Mouse (Mus musculus) bone marrow macrophage, adult 2 months (primary cell): ENCODE measurements at regions not wholly inside any gene's neighbourhood (a gene's known extent, or its start where the extent isn't known, plus 50 kb on each side); places are given as distances from the start of the nearest gene placed in this dataset.

Experiments used
- CTCF ChIP-seq: IDR thresholded peaks from 2 replicates; pipeline ENCODE4 v1.5.1; 2012; ENCODE audit warnings: low read depth, mild to moderate bottlenecking, low read length, moderate library complexity
- POLR2A ChIP-seq: IDR thresholded peaks from 2 replicates; pipeline ENCODE4 v1.6.1; 2012; ENCODE audit warnings: mild to moderate bottlenecking, low read depth, low read length, borderline replicate concordance

- TF ChIP-seq CTCF (no peak), POLR2A (no peak)
These were observed 539.2 kb downstream of the Gm19410 start for GRCm38 (mm10) chr8:36304809-36305208.
